Mouse (Mus musculus): ENCODE measurements around the gene Armcx1. TPM values are rescaled to one million over a fixed set of nuclear protein-coding genes. Genes with fewer than 3 reads are reported as not detected.
"Not testable (repeated sequence)": the region's sequence is repeated elsewhere in the genome, so short reads cannot be mapped to it uniquely, and the experiment has no call there.

The Armcx1 gene
- polyA plus RNA-seq, 1 experiment from 2014 or later: 36.7 TPM

DNA sequence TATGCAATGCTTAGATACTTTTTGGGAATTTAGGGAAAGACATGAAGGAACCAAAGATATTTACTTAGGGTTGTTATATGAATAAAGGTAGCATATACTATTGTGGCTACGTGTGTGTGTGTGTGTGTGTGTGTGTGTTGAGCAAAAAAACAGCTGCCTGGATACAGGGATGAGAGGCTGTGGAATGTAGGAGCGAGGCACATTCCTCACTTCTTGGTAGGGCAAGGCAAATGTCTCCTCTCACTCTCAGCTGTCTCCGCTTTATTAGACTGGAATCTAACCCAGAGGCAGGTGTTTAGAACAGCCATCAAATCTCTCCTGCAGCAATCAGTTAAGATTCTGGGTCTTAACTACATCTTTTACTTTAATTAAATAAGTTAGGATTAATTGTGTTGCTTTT lies 900 bp upstream of the Armcx1 start:
- H3K4me2 ChIP-seq (ENCODE audit: low read depth, low read length): no peak overlapping the region
- 54% methylated on average over 3 of the region's 3 CpGs for WGBS
- no peaks in the 10 kb centered on the region for H3K4me1 ChIP-seq (ENCODE audit: control insufficient read depth, insufficient read depth, low read length)
- no peak overlapping the region for H3K27ac ChIP-seq (ENCODE audit: low read length)
- H3K9ac ChIP-seq (ENCODE audit: low read depth, low read length): no peak overlapping the region
- no peaks in the 10 kb centered on the region for H3K9me3 ChIP-seq (ENCODE audit: control insufficient read depth, low read length)
- no peaks in the 10 kb centered on the region for H3K27me3 ChIP-seq (replicated peaks; ENCODE audit: control insufficient read depth, insufficient read depth, low read length)
- ATAC-seq: no peak
- H3K36me3 ChIP-seq (ENCODE audit: control insufficient read depth, insufficient read depth, low read length): no peaks in the 10 kb centered on the region
- no peak overlapping the region for H3K4me3 ChIP-seq (ENCODE audit: low read length)

- H3K4me1 ChIP-seq (ENCODE audit: control insufficient read depth, insufficient read depth, low read length): no peaks in the 10 kb centered on the region
- peak overlapping the region; percentile 62 for H3K9ac ChIP-seq (ENCODE audit: low read depth, low read length)
- peak overlapping the region; percentile 89 for H3K27ac ChIP-seq (ENCODE audit: low read length)
- H3K9me3 ChIP-seq (ENCODE audit: control insufficient read depth, low read length): no peaks in the 10 kb centered on the region
- ATAC-seq: peak; percentile 84
- H3K36me3 ChIP-seq (ENCODE audit: control insufficient read depth, insufficient read depth, low read length): no peaks in the 10 kb centered on the region
- no peaks in the 10 kb centered on the region for H3K27me3 ChIP-seq (replicated peaks; ENCODE audit: control insufficient read depth, insufficient read depth, low read length)
- peak overlapping the region; percentile 53 for H3K4me3 ChIP-seq (ENCODE audit: low read length)
- peak overlapping the region; percentile 49 for H3K4me2 ChIP-seq (ENCODE audit: low read depth, low read length)
- 19% methylated on average over 14 of the region's 14 CpGs for WGBS
These were observed 761 bp downstream of the Armcx1 start for GRCm38 (mm10) chrX:134718524-134718923.

DNA sequence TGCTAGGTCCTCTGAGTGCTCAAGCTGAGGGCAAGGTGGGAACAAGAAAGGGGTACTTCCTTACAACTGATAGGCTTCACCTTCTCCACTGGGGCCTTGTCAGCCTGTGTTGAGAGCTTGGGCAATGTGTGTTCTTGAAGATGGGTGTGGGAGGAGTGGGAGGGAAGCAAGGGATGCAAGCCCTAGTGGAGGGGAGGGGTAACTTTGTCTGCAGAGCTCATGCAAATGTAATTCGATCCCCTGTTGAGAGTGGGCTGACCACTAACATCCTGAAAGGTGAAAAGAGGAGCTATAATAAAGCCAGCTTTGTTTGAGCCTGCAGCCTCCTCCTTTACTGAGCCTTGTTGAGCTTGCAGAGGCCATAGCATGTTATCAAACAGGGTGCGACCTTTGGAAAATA lies 6.0 kb downstream of the Armcx1 start:
- not testable (repeated sequence) for H3K4me2 ChIP-seq (ENCODE audit: low read depth, low read length); ATAC-seq; H3K4me1 ChIP-seq (ENCODE audit: control insufficient read depth, insufficient read depth, low read length); H3K27ac ChIP-seq (ENCODE audit: low read length); H3K36me3 ChIP-seq (ENCODE audit: control insufficient read depth, insufficient read depth, low read length); H3K27me3 ChIP-seq (replicated peaks; ENCODE audit: control insufficient read depth, insufficient read depth, low read length); H3K9ac ChIP-seq (ENCODE audit: low read depth, low read length); H3K9me3 ChIP-seq (ENCODE audit: control insufficient read depth, low read length); H3K4me3 ChIP-seq (ENCODE audit: low read length)
- 24% methylated on average over 1 of the region's 2 CpGs for WGBS

DNA sequence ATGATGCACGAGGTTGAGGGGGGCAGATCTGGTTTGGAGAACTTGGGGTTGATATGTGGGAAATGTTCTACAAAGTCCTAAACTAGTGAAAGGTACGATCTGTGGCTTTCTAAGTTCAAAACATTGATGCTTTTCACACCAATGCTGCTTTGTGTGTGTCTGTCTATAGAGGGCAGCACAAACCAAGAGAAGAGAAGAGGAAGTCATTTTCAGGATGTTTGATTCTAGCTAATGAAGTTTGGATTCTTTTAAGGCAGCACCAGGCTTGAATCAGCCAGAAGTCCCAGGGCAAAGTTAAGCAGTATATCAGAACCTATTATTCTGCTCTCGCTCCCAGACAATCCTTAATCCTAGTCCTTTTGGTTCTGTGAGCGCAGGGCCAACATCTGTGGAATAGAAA lies 12.0 kb downstream of the Armcx1 start:
- Histone ChIP-seq H3K27ac (ENCODE audit: low read length) (no peak overlapping the region), H3K9ac (ENCODE audit: low read depth, low read length) (no peak overlapping the region), H3K4me1 (ENCODE audit: control insufficient read depth, insufficient read depth, low read length) (no peaks in the 10 kb centered on the region), H3K4me3 (ENCODE audit: low read length) (no peak overlapping the region), H3K36me3 (ENCODE audit: control insufficient read depth, insufficient read depth, low read length) (no peaks in the 10 kb centered on the region), H3K27me3 (replicated peaks; ENCODE audit: control insufficient read depth, insufficient read depth, low read length) (no peaks in the 10 kb centered on the region), H3K9me3 (ENCODE audit: control insufficient read depth, low read length) (no peaks in the 10 kb centered on the region), H3K4me2 (ENCODE audit: low read depth, low read length) (no peak overlapping the region)
- no peak for ATAC-seq
- WGBS: 44% methylated on average over 4 of the region's 4 CpGs

DNA sequence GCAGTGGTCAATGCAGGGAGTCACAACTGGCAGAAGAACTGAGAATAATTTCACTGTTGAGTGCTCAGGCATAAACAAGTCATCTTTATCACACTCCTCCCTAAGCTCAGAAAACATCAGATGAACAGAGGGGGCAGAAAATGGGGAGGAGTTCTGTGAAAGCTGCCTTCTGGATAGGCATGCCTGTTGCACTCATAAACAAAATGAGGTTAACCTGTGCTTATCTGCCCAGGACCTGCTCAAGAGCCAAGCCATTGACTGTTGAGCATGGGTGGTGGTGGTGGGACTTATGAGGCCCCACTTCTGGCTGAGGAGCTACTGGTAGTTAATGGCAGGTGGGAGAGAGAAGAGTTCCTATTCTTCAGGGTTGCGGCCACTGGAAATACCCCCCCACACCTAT lies 20.0 kb downstream of the Armcx1 start:
- 94% methylated on average over 1 of the region's 1 CpGs for WGBS

DNA sequence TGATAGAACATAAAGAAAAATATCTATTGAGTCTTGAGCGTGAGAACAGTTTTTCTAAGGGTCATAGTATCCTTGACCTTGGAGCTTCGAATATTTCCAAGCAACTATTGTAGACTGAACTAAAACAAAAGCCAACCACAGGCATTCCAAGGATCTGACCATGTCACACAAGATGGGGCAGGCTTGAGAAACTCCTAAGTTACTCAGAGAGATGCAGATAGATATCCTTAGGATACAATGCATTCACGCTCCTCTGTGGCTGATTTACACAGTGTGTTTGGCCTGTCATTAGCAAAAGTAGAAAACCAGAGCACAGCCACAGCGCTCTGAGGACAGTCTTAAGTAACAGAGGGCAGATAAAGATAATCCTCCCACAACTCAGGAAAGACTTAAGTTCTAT lies 21.4 kb downstream of the Armcx1 start:
- H3K36me3 ChIP-seq (ENCODE audit: control insufficient read depth, insufficient read depth, low read length): no peaks in the 10 kb centered on the region
- no peak overlapping the region for H3K9ac ChIP-seq (ENCODE audit: low read depth, low read length)
- WGBS: 69% methylated on average over 4 of the region's 4 CpGs
- no peaks in the 10 kb centered on the region for H3K4me1 ChIP-seq (ENCODE audit: control insufficient read depth, insufficient read depth, low read length)
- ATAC-seq: no peak
- H3K9me3 ChIP-seq (ENCODE audit: control insufficient read depth, low read length): no peaks in the 10 kb centered on the region
- no peak overlapping the region for H3K4me2 ChIP-seq (ENCODE audit: low read depth, low read length)
- no peak overlapping the region for H3K27ac ChIP-seq (ENCODE audit: low read length)
- H3K27me3 ChIP-seq (replicated peaks; ENCODE audit: control insufficient read depth, insufficient read depth, low read length): no peaks in the 10 kb centered on the region
- no peak overlapping the region for H3K4me3 ChIP-seq (ENCODE audit: low read length)

More for the DNA sequence above, 20.0 kb downstream of the Armcx1 start:
- H3K4me2 ChIP-seq (ENCODE audit: low read depth, low read length): no peak overlapping the region
- no peak overlapping the region for H3K9ac ChIP-seq (ENCODE audit: low read depth, low read length)
- H3K4me1 ChIP-seq (ENCODE audit: control insufficient read depth, insufficient read depth, low read length): no peaks in the 10 kb centered on the region
- no peak for ATAC-seq
- H3K27ac ChIP-seq (ENCODE audit: low read length): no peak overlapping the region
- no peaks in the 10 kb centered on the region for H3K36me3 ChIP-seq (ENCODE audit: control insufficient read depth, insufficient read depth, low read length)
- H3K4me3 ChIP-seq (ENCODE audit: low read length): no peak overlapping the region
- no peaks in the 10 kb centered on the region for H3K9me3 ChIP-seq (ENCODE audit: control insufficient read depth, low read length)
- no peaks in the 10 kb centered on the region for H3K27me3 ChIP-seq (replicated peaks; ENCODE audit: control insufficient read depth, insufficient read depth, low read length)

GRCm38 (mm10) chrX:134741862-134742261 lies 24.1 kb downstream of the Armcx1 start:
- H3K27me3 ChIP-seq (replicated peaks; ENCODE audit: control insufficient read depth, insufficient read depth, low read length): no peaks in the 10 kb centered on the region
- H3K36me3 ChIP-seq (ENCODE audit: control insufficient read depth, insufficient read depth, low read length): no peaks in the 10 kb centered on the region
- WGBS: 69% methylated on average over 5 of the region's 5 CpGs
- H3K4me3 ChIP-seq (ENCODE audit: low read length): no peak overlapping the region
- no peaks in the 10 kb centered on the region for H3K4me1 ChIP-seq (ENCODE audit: control insufficient read depth, insufficient read depth, low read length)
- no peaks in the 10 kb centered on the region for H3K9me3 ChIP-seq (ENCODE audit: control insufficient read depth, low read length)
- no peak overlapping the region for H3K27ac ChIP-seq (ENCODE audit: low read length)
- H3K9ac ChIP-seq (ENCODE audit: low read depth, low read length): no peak overlapping the region
- H3K4me2 ChIP-seq (ENCODE audit: low read depth, low read length): no peak overlapping the region
- no peak for ATAC-seq

DNA sequence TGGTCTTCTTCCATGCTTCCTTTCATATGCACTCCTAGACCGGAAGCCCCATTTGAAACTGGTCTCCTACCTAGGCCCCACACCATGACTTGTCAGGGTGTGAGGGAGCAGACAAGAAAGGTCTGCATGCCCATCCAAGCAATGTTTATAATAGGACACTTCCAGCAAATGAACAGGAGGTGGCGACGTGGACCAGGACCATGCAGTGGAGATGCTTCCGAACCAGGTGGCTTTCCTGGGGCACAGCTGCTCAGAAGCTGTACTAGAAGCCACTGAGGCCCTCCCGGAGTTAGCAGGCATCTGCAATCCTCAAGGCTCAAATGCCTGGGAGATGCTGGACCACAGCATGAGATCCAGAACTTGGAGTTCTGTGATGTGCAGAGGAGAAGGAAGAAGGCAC lies 28.7 kb downstream of the Armcx1 start:
- ATAC-seq: 0 out of 2 replicates have a peak, but pooled peaks have one; percentile 37
- 31% methylated on average over 5 of the region's 5 CpGs for WGBS
- no peak overlapping the region for H3K9ac ChIP-seq (ENCODE audit: low read depth, low read length)
- H3K4me2 ChIP-seq (ENCODE audit: low read depth, low read length): no peak overlapping the region
- H3K4me3 ChIP-seq (ENCODE audit: low read length): no peak overlapping the region
- no peaks in the 10 kb centered on the region for H3K27me3 ChIP-seq (replicated peaks; ENCODE audit: control insufficient read depth, insufficient read depth, low read length)
- 0 out of 2 replicates have a peak, but pooled peaks cover 3% of the 10 kb centered on the region for H3K4me1 ChIP-seq (ENCODE audit: control insufficient read depth, insufficient read depth, low read length)
- no peak overlapping the region for H3K27ac ChIP-seq (ENCODE audit: low read length)
- H3K36me3 ChIP-seq (ENCODE audit: control insufficient read depth, insufficient read depth, low read length): no peaks in the 10 kb centered on the region
- H3K9me3 ChIP-seq (ENCODE audit: control insufficient read depth, low read length): no peaks in the 10 kb centered on the region

DNA sequence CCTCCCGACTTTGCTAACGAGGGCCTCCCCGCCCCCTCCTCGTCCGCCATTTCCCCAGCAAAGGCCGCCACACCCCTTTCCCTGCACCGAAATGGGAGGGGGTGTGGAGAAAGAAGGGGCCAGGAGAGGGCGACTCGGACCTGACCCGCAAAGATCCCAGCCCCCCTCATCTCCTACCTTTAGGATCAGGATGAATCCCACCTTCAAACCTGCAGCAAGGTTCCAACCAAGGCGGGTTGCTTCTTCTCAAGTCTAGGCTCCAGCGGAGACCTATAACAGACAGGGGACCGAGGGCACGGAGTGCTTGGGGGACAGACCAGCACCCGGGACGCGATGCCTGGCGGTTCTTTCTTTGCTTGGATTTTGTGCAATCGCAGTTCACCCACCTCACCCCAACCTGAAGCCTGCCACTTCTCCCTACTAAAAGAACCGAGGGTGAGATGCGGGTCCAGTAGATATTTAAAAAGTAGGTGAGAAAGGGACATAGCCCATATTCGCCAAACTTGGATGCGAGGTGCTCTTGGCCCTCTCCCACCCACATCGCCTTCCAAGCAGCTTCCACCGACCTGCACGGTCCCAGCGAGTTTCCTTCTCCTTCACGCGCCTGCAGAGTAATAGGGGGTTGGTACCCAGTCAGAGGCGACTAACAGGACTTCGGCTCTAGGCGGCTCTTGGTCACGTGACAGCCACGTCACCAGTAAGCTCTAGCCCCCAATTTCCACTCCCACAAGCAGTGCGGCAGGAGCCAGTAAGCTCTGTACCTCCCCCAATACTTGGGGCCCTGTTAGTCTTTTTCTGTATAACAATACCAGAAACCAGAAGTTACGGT lies 33.2 kb downstream of the Armcx1 start, which contains the start of gene Armcx6:
Gene Armcx6, minus strand, starts transcription at position 654 of the 829 bp plus-strand sequence.
- H3K9ac ChIP-seq (ENCODE audit: low read depth, low read length): peak within 1 kb of the TSS; percentile 64
- 13% methylated on average over 34 of the region's 36 CpGs for WGBS
- 0 out of 2 replicates have a peak within 1 kb of the TSS, but pooled peaks have one; percentile 48 for H3K27ac ChIP-seq (ENCODE audit: low read length)
- no peaks in the 10 kb centered on the region for H3K27me3 ChIP-seq (replicated peaks; ENCODE audit: control insufficient read depth, insufficient read depth, low read length)
- no peaks in the 10 kb centered on the region for H3K36me3 ChIP-seq (ENCODE audit: control insufficient read depth, insufficient read depth, low read length)
- peak within 1 kb of the TSS; percentile 67 for H3K4me2 ChIP-seq (ENCODE audit: low read depth, low read length)
- no peaks in the 10 kb centered on the region for H3K9me3 ChIP-seq (ENCODE audit: control insufficient read depth, low read length)
- ATAC-seq: peak; percentile 92
- H3K4me3 ChIP-seq (ENCODE audit: low read length): peak within 1 kb of the TSS; percentile 57
- 0 out of 2 replicates have a peak, but pooled peaks cover 3% of the 10 kb centered on the region for H3K4me1 ChIP-seq (ENCODE audit: control insufficient read depth, insufficient read depth, low read length)

All from intestine, embryonic 16.5 days (tissue).